Mouse (Mus musculus): ENCODE data around the gene Gm42742. TPM values are rescaled to one million over a fixed set of nuclear protein-coding genes. Genes with fewer than 3 reads are reported as not detected.

Gene Gm42742
- polyA plus RNA-seq, 1 experiment from 2014 or later: 52.7 TPM

- Histone ChIP-seq H3K36me3 (replicated peaks; ENCODE audit: control insufficient read depth, insufficient read depth, low read depth, low read length) (peaks cover 4% of the 10 kb centered on the region), H3K27ac (replicated peaks; ENCODE audit: low read depth, low read length) (peak overlapping the region; percentile 20; the same call in 1 of the 2 replicates), H3K4me3 (ENCODE audit: low read depth, low read length) (peak overlapping the region; percentile 99), H3K4me1 (ENCODE audit: control insufficient read depth, insufficient read depth, low read length) (peaks cover 18% of the 10 kb centered on the region), H3K4me2 (ENCODE audit: low read depth, low read length) (peak overlapping the region; percentile 97), H3K9ac (replicated peaks; ENCODE audit: low read length) (peak overlapping the region; percentile 100), H3K9me3 (replicated peaks; ENCODE audit: control insufficient read depth, low read length) (no peaks in the 10 kb centered on the region), H3K27me3 (ENCODE audit: control insufficient read depth, insufficient read depth, low read length) (no peaks in the 10 kb centered on the region)
- DNase-seq (ENCODE audit: low spot score) (no peak), ATAC-seq (replicated peaks; ENCODE audit: insufficient number of reproducible peaks, low FRiP score, low TSS enrichment, low read depth) (no peak)
- 82% methylated on average over 13 of the region's 13 CpGs for whole genome bisulfite sequencing
Observed at GRCm38 (mm10) chr7:127023272-127023691, 2.4 kb upstream of the Gm42742 start.

- 84% methylated on average over 7 of the region's 7 CpGs for whole genome bisulfite sequencing
- H3K4me3 ChIP-seq (ENCODE audit: low read depth, low read length): no peak overlapping the region; the same call in 1 of the 2 replicates
- no peak overlapping the region; the same call in 1 of the 2 replicates for H3K4me2 ChIP-seq (ENCODE audit: low read depth, low read length)
- H3K9me3 ChIP-seq (replicated peaks; ENCODE audit: control insufficient read depth, low read length): no peaks in the 10 kb centered on the region
- ATAC-seq (replicated peaks; ENCODE audit: insufficient number of reproducible peaks, low FRiP score, low TSS enrichment, low read depth): no peak
- H3K27ac ChIP-seq (replicated peaks; ENCODE audit: low read depth, low read length): no peak overlapping the region; the same call in 1 of the 2 replicates
- peaks cover 15% of the 10 kb centered on the region for H3K4me1 ChIP-seq (ENCODE audit: control insufficient read depth, insufficient read depth, low read length)
- no peaks in the 10 kb centered on the region for H3K27me3 ChIP-seq (ENCODE audit: control insufficient read depth, insufficient read depth, low read length)
- peaks cover 4% of the 10 kb centered on the region for H3K36me3 ChIP-seq (replicated peaks; ENCODE audit: control insufficient read depth, insufficient read depth, low read depth, low read length)
- peak overlapping the region; percentile 18 for H3K9ac ChIP-seq (replicated peaks; ENCODE audit: low read length)
- DNase-seq (ENCODE audit: low spot score): no peak
Observed at GRCm38 (mm10) chr7:127022528-127023271, 1.8 kb upstream of the Gm42742 start.

- peak overlapping the region; percentile 74 for H3K9ac ChIP-seq (replicated peaks; ENCODE audit: low read length)
- H3K27me3 ChIP-seq (ENCODE audit: control insufficient read depth, insufficient read depth, low read length): no peaks in the 10 kb centered on the region
- WGBS: 49% methylated on average over 5 of the region's 5 CpGs
- no peaks in the 10 kb centered on the region for H3K9me3 ChIP-seq (replicated peaks; ENCODE audit: control insufficient read depth, low read length)
- H3K4me3 ChIP-seq (ENCODE audit: low read depth, low read length): peak overlapping the region; percentile 46
- DNase-seq (ENCODE audit: low spot score) (peak; percentile 49), ATAC-seq (replicated peaks; ENCODE audit: insufficient number of reproducible peaks, low FRiP score, low TSS enrichment, low read depth) (no peak)
- peak overlapping the region; percentile 62 for H3K27ac ChIP-seq (replicated peaks; ENCODE audit: low read depth, low read length)
- H3K4me1 ChIP-seq (ENCODE audit: control insufficient read depth, insufficient read depth, low read length): peaks cover 15% of the 10 kb centered on the region
- peak overlapping the region; percentile 83 for H3K4me2 ChIP-seq (ENCODE audit: low read depth, low read length)
- peaks cover 4% of the 10 kb centered on the region for H3K36me3 ChIP-seq (replicated peaks; ENCODE audit: control insufficient read depth, insufficient read depth, low read depth, low read length)
Observed at GRCm38 (mm10) chr7:127021563-127022527, 948 bp upstream of the Gm42742 start.

- Histone ChIP-seq H3K4me3 (ENCODE audit: low read depth, low read length) (peak overlapping the region; percentile 46), H3K9me3 (replicated peaks; ENCODE audit: control insufficient read depth, low read length) (no peaks in the 10 kb centered on the region), H3K9ac (replicated peaks; ENCODE audit: low read length) (peak overlapping the region; percentile 74), H3K27me3 (ENCODE audit: control insufficient read depth, insufficient read depth, low read length) (no peaks in the 10 kb centered on the region), H3K27ac (replicated peaks; ENCODE audit: low read depth, low read length) (peak overlapping the region; percentile 62; the same call in 1 of the 2 replicates), H3K4me1 (ENCODE audit: control insufficient read depth, insufficient read depth, low read length) (peaks cover 15% of the 10 kb centered on the region), H3K4me2 (ENCODE audit: low read depth, low read length) (peak overlapping the region; percentile 83), H3K36me3 (replicated peaks; ENCODE audit: control insufficient read depth, insufficient read depth, low read depth, low read length) (peaks cover 4% of the 10 kb centered on the region)
- DNase-seq (ENCODE audit: low spot score) (no peak), ATAC-seq (replicated peaks; ENCODE audit: insufficient number of reproducible peaks, low FRiP score, low TSS enrichment, low read depth) (no peak)
- 37% methylated on average over 5 of the region's 5 CpGs for WGBS
Observed at GRCm38 (mm10) chr7:127020491-127020890, 406 bp downstream of the Gm42742 start.

- Histone ChIP-seq H3K27me3 (ENCODE audit: control insufficient read depth, insufficient read depth, low read length) (no peaks in the 10 kb centered on the region), H3K4me3 (ENCODE audit: low read depth, low read length) (peak overlapping the region; percentile 46), H3K36me3 (replicated peaks; ENCODE audit: control insufficient read depth, insufficient read depth, low read depth, low read length) (peaks cover 4% of the 10 kb centered on the region), H3K27ac (replicated peaks; ENCODE audit: low read depth, low read length) (0 out of 2 replicates have a peak overlapping the region, but pooled peaks have one; percentile 7), H3K4me2 (ENCODE audit: low read depth, low read length) (peak overlapping the region; percentile 83), H3K9me3 (replicated peaks; ENCODE audit: control insufficient read depth, low read length) (no peaks in the 10 kb centered on the region), H3K9ac (replicated peaks; ENCODE audit: low read length) (peak overlapping the region; percentile 74), H3K4me1 (ENCODE audit: control insufficient read depth, insufficient read depth, low read length) (peaks cover 18% of the 10 kb centered on the region)
- DNase-seq (ENCODE audit: low spot score): no peak
- ATAC-seq (replicated peaks; ENCODE audit: insufficient number of reproducible peaks, low FRiP score, low TSS enrichment, low read depth): no peak
- 78% methylated on average over 3 of the region's 3 CpGs for WGBS
Observed at GRCm38 (mm10) chr7:127020031-127020430, 866 bp downstream of the Gm42742 start.

GRCm38 (mm10) chr7:127019306-127019960 lies 1.5 kb downstream of the Gm42742 start:
- Histone ChIP-seq H3K4me2 (ENCODE audit: low read depth, low read length) (peak overlapping the region; percentile 83), H3K27me3 (ENCODE audit: control insufficient read depth, insufficient read depth, low read length) (no peaks in the 10 kb centered on the region), H3K4me1 (ENCODE audit: control insufficient read depth, insufficient read depth, low read length) (peaks cover 22% of the 10 kb centered on the region), H3K9ac (replicated peaks; ENCODE audit: low read length) (peak overlapping the region; percentile 74), H3K4me3 (ENCODE audit: low read depth, low read length) (no peak overlapping the region), H3K27ac (replicated peaks; ENCODE audit: low read depth, low read length) (0 out of 2 replicates have a peak overlapping the region, but pooled peaks have one; percentile 7), H3K36me3 (replicated peaks; ENCODE audit: control insufficient read depth, insufficient read depth, low read depth, low read length) (peaks cover 4% of the 10 kb centered on the region), H3K9me3 (replicated peaks; ENCODE audit: control insufficient read depth, low read length) (no peaks in the 10 kb centered on the region)
- DNase-seq (ENCODE audit: low spot score) (no peak), ATAC-seq (replicated peaks; ENCODE audit: insufficient number of reproducible peaks, low FRiP score, low TSS enrichment, low read depth) (no peak)
- WGBS: 77% methylated on average over 14 of the region's 14 CpGs

- Histone ChIP-seq H3K27me3 (ENCODE audit: control insufficient read depth, insufficient read depth, low read length) (no peaks in the 10 kb centered on the region), H3K4me3 (ENCODE audit: low read depth, low read length) (no peak overlapping the region), H3K4me2 (ENCODE audit: low read depth, low read length) (no peak overlapping the region), H3K36me3 (replicated peaks; ENCODE audit: control insufficient read depth, insufficient read depth, low read depth, low read length) (peaks cover 4% of the 10 kb centered on the region), H3K9ac (replicated peaks; ENCODE audit: low read length) (peak overlapping the region; percentile 74), H3K27ac (replicated peaks; ENCODE audit: low read depth, low read length) (no peak overlapping the region), H3K4me1 (ENCODE audit: control insufficient read depth, insufficient read depth, low read length) (peaks cover 22% of the 10 kb centered on the region), H3K9me3 (replicated peaks; ENCODE audit: control insufficient read depth, low read length) (no peaks in the 10 kb centered on the region)
- ATAC-seq (replicated peaks; ENCODE audit: insufficient number of reproducible peaks, low FRiP score, low TSS enrichment, low read depth) (no peak), DNase-seq (ENCODE audit: low spot score) (no peak)
- 69% methylated on average over 15 of the region's 15 CpGs for WGBS
Observed at GRCm38 (mm10) chr7:127018416-127019305, 2.2 kb downstream of the Gm42742 start.
